Mouse (Mus musculus) hindbrain, embryonic 10.5 days (tissue): ENCODE data around the gene Fem1b. TPM values are rescaled to one million over a fixed set of nuclear protein-coding genes. Genes with fewer than 3 reads are reported as not detected.

ENCODE experiments used
- DNase-seq: peaks from one replicate; pipeline ENCODE4 v3.0.0-alpha.2; 2017; ENCODE audit warnings: low spot score
- H3K27ac ChIP-seq: fragments of 300-500 bp; sonication (generic); 2 replicates; pipeline ENCODE4 v1.5.1; 2016; ENCODE audit warnings: mild to moderate bottlenecking, moderate library complexity
- H3K27me3 ChIP-seq: fragments of 300-500 bp; sonication (generic); 2 replicates; pipeline ENCODE4 v1.6.1; 2016; ENCODE audit warnings: mild to moderate bottlenecking; ENCODE audit not compliant: poor library complexity, insufficient read depth, severe bottlenecking
- H3K36me3 ChIP-seq: fragments of 300-500 bp; sonication (generic); 2 replicates; pipeline ENCODE4 v1.6.1; 2016; ENCODE audit warnings: mild to moderate bottlenecking, moderate library complexity
- H3K4me1 ChIP-seq: fragments of 300-500 bp; sonication (generic); replicated peaks from 2 replicates; pipeline ENCODE4 v1.6.1; 2016; ENCODE audit warnings: mild to moderate bottlenecking
- H3K4me3 ChIP-seq: fragments of 300-500 bp; sonication (generic); 2 replicates; pipeline ENCODE4 v1.5.1; 2016; ENCODE audit warnings: mild to moderate bottlenecking, moderate library complexity
- H3K9me3 ChIP-seq: fragments of 300-500 bp; sonication (generic); 2 replicates; pipeline ENCODE4 v1.6.1; 2016; ENCODE audit warnings: mild to moderate bottlenecking, moderate library complexity
- WGBS: fragments of 180-500 bp; shearing (Covaris S2); methylation state at CpG from one replicate; pipeline ENCODE4 v1.1.7; 2016; 5-methylcytosine and 5-hydroxymethylcytosine counted together
- polyA plus RNA-seq: library from polyadenylated mRNA; unstranded; fragments of >200 nt; fragmentation: Nextera tagmentation; extraction: Ambion mirVana; gene quantifications from 2 replicates; pipeline ENCODE4 v1.2.1, GENCODE M21; 2016

Gene Fem1b
- polyA plus RNA-seq, 1 experiment from 2014 or later, result 30.0 TPM

GRCm38 (mm10) chr9:62786721-62787120, 25.0 kb downstream of the Fem1b start:
- Histone ChIP-seq H3K4me3 (no peak overlapping the region), H3K4me1 (peaks cover 24% of the 10 kb centered on the region), H3K27me3 (no peaks in the 10 kb centered on the region), H3K9me3 (no peaks in the 10 kb centered on the region), H3K36me3 (peaks cover 7% of the 10 kb centered on the region), H3K27ac (no peak overlapping the region)
- no peak for DNase-seq
- WGBS, result 76% methylated on average over 5 of the region's 5 CpGs

GRCm38 (mm10) chr9:62784233-62784632, 27.5 kb downstream of the Fem1b start:
- H3K27me3 ChIP-seq, result no peaks in the 10 kb centered on the region
- 92% methylated on average over 2 of the region's 2 CpGs for WGBS
- H3K36me3 ChIP-seq, result no peaks in the 10 kb centered on the region
- DNase-seq, result no peak
- peaks cover 28% of the 10 kb centered on the region for H3K4me1 ChIP-seq
- no peaks in the 10 kb centered on the region for H3K9me3 ChIP-seq
- no peak overlapping the region; the same call in 1 of the 2 replicates for H3K27ac ChIP-seq
- no peak overlapping the region for H3K4me3 ChIP-seq

GRCm38 (mm10) chr9:62782976-62783781, 28.6 kb downstream of the Fem1b start:
- no peaks in the 10 kb centered on the region for H3K36me3 ChIP-seq
- H3K27me3 ChIP-seq, result no peaks in the 10 kb centered on the region
- DNase-seq, result peak; percentile 63
- WGBS, result 38% methylated on average over 16 of the region's 16 CpGs
- H3K9me3 ChIP-seq, result no peaks in the 10 kb centered on the region
- peak overlapping the region; percentile 5; the same call in 1 of the 2 replicates for H3K4me3 ChIP-seq
- peaks cover 28% of the 10 kb centered on the region for H3K4me1 ChIP-seq
- H3K27ac ChIP-seq, result peak overlapping the region; percentile 71

- Histone ChIP-seq H3K36me3 (no peaks in the 10 kb centered on the region), H3K4me1 (peaks cover 32% of the 10 kb centered on the region), H3K9me3 (no peaks in the 10 kb centered on the region), H3K27me3 (no peaks in the 10 kb centered on the region), H3K4me3 (no peak overlapping the region), H3K27ac (peak overlapping the region; percentile 53; the same call in 1 of the 2 replicates)
- no peak for DNase-seq
- 49% methylated on average over 3 of the region's 3 CpGs for WGBS
Measured at GRCm38 (mm10) chr9:62781965-62782364, 29.8 kb downstream of the Fem1b start.

GRCm38 (mm10) chr9:62778721-62779120, 33.0 kb downstream of the Fem1b start:
- WGBS, result 92% methylated on average over 9 of the region's 9 CpGs
- no peaks in the 10 kb centered on the region for H3K27me3 ChIP-seq
- no peaks in the 10 kb centered on the region for H3K36me3 ChIP-seq
- no peaks in the 10 kb centered on the region for H3K9me3 ChIP-seq
- peaks cover 29% of the 10 kb centered on the region for H3K4me1 ChIP-seq
- H3K27ac ChIP-seq, result no peak overlapping the region
- no peak overlapping the region for H3K4me3 ChIP-seq
- DNase-seq, result no peak

GRCm38 (mm10) chr9:62777461-62777860, 34.3 kb downstream of the Fem1b start:
- peaks cover 24% of the 10 kb centered on the region for H3K4me1 ChIP-seq
- no peaks in the 10 kb centered on the region for H3K36me3 ChIP-seq
- 0 out of 2 replicates have a peak overlapping the region, but pooled peaks have one; percentile 23 for H3K27ac ChIP-seq
- peak; percentile 71 for DNase-seq
- WGBS, result 6% methylated on average over 5 of the region's 5 CpGs
- H3K27me3 ChIP-seq, result no peaks in the 10 kb centered on the region
- H3K4me3 ChIP-seq, result no peak overlapping the region
- no peaks in the 10 kb centered on the region for H3K9me3 ChIP-seq

GRCm38 (mm10) chr9:62775464-62775863, 36.3 kb downstream of the Fem1b start:
- no peaks in the 10 kb centered on the region for H3K27me3 ChIP-seq
- H3K4me1 ChIP-seq, result 0 out of 2 replicates have a peak, but pooled peaks cover 14% of the 10 kb centered on the region
- no peak overlapping the region for H3K4me3 ChIP-seq
- DNase-seq, result no peak
- H3K27ac ChIP-seq, result no peak overlapping the region
- 65% methylated on average over 4 of the region's 4 CpGs for WGBS
- no peaks in the 10 kb centered on the region for H3K9me3 ChIP-seq
- H3K36me3 ChIP-seq, result no peaks in the 10 kb centered on the region

GRCm38 (mm10) chr9:62772746-62773145, 39.0 kb downstream of the Fem1b start:
- no peak for DNase-seq
- Histone ChIP-seq H3K36me3 (no peaks in the 10 kb centered on the region), H3K9me3 (no peaks in the 10 kb centered on the region), H3K4me3 (no peak overlapping the region), H3K27ac (peak overlapping the region; percentile 50), H3K4me1 (0 out of 2 replicates have a peak, but pooled peaks cover 16% of the 10 kb centered on the region), H3K27me3 (no peaks in the 10 kb centered on the region)
- WGBS, result 80% methylated on average over 8 of the region's 8 CpGs

- no peaks in the 10 kb centered on the region for H3K36me3 ChIP-seq
Measured at GRCm38 (mm10) chr9:62768361-62768760, 43.4 kb downstream of the Fem1b start.

GRCm38 (mm10) chr9:62767464-62767863, 44.3 kb downstream of the Fem1b start:
- DNase-seq, result no peak
- Histone ChIP-seq H3K4me3 (no peak overlapping the region), H3K4me1 (peaks cover 11% of the 10 kb centered on the region), H3K36me3 (no peaks in the 10 kb centered on the region), H3K27me3 (peaks cover 17% of the 10 kb centered on the region), H3K9me3 (no peaks in the 10 kb centered on the region), H3K27ac (0 out of 2 replicates have a peak overlapping the region, but pooled peaks have one; percentile 9)
- WGBS, result 67% methylated on average over 17 of the region's 17 CpGs

More at GRCm38 (mm10) chr9:62768361-62768760, 43.4 kb downstream of the Fem1b start:
- no peaks in the 10 kb centered on the region for H3K9me3 ChIP-seq
- peaks cover 17% of the 10 kb centered on the region for H3K27me3 ChIP-seq
- no peak overlapping the region for H3K27ac ChIP-seq
- no peak overlapping the region for H3K4me3 ChIP-seq
- WGBS, result 89% methylated on average over 5 of the region's 5 CpGs
- peaks cover 16% of the 10 kb centered on the region for H3K4me1 ChIP-seq
- DNase-seq, result no peak

- H3K9me3 ChIP-seq, result no peaks in the 10 kb centered on the region
- DNase-seq, result no peak
- H3K36me3 ChIP-seq, result no peaks in the 10 kb centered on the region
- peaks cover 10% of the 10 kb centered on the region for H3K4me1 ChIP-seq
- no peak overlapping the region for H3K27ac ChIP-seq
- H3K27me3 ChIP-seq, result peaks cover 17% of the 10 kb centered on the region
- WGBS, result 76% methylated on average over 4 of the region's 4 CpGs
- no peak overlapping the region for H3K4me3 ChIP-seq
Measured at GRCm38 (mm10) chr9:62765346-62765745, 46.4 kb downstream of the Fem1b start.

- H3K4me3 ChIP-seq, result no peak overlapping the region
- 21% methylated on average over 13 of the region's 13 CpGs for WGBS
- H3K36me3 ChIP-seq, result no peaks in the 10 kb centered on the region
- H3K9me3 ChIP-seq, result no peaks in the 10 kb centered on the region
- no peak overlapping the region; the same call in 1 of the 2 replicates for H3K27ac ChIP-seq
- peaks cover 17% of the 10 kb centered on the region for H3K27me3 ChIP-seq
- H3K4me1 ChIP-seq, result peaks cover 10% of the 10 kb centered on the region
- DNase-seq, result no peak
Measured at GRCm38 (mm10) chr9:62763478-62763877, 48.3 kb downstream of the Fem1b start.

- 57% methylated on average over 3 of the region's 3 CpGs for WGBS
Measured at GRCm38 (mm10) chr9:62759601-62760000, 52.1 kb downstream of the Fem1b start.

More at GRCm38 (mm10) chr9:62759601-62760000, 52.1 kb downstream of the Fem1b start:
- DNase-seq, result no peak
- H3K27me3 ChIP-seq, result peaks cover 13% of the 10 kb centered on the region
- H3K4me3 ChIP-seq, result no peak overlapping the region
- H3K4me1 ChIP-seq, result peaks cover 7% of the 10 kb centered on the region
- no peaks in the 10 kb centered on the region for H3K9me3 ChIP-seq
- no peak overlapping the region for H3K27ac ChIP-seq
- no peaks in the 10 kb centered on the region for H3K36me3 ChIP-seq
